Mouse (Mus musculus): Measurements from ENCODE around the gene Cs.

Cs gene

DNA sequence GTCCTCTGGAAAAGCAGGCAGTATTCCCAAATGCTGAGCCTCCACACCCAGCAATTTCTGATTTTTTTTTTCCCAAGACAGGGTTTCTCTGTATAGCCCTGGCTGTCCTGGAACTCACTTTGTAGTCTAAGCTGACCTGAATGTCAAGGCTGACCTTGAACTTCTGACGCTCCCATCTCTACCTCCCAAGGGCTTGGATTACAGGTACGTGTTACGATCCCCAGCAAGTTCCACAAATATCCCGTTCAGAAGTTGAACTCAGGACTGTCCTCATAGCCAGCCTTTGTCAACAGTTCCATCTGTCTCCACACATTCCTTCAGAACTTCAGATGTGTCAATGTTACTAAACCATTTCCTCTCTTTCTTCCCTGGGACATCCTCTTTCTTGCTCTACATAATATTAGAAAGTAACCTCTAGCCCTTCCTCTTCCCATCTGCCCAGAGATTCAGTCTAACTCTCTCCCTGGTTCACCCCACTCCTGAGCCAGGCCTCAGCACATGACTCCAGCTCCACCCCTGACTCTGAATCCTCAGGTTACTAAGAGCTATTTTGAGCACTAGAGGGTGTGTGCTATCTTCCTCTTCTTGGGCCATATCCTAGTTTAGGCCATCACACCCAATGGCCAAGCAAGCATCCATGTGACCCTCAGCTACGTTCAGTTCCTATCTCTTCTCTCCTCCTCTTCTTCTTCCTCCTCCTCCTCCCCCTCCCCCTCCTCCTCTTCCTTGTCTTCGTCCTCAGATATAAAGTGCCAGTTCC lies 35.6 kb downstream of the Cs start:
- in situ Hi-C loops (cut with MboI; ENCODE audit: low sequenced_read_pairs): no loop called here

GRCm38 (mm10) chr10:128374393-128374792 lies 36.9 kb downstream of the Cs start:
- in situ Hi-C loops (cut with MboI; ENCODE audit: low sequenced_read_pairs): no loop called here

- in situ Hi-C loops (cut with MboI; ENCODE audit: low sequenced_read_pairs): no loop called here
Observed at GRCm38 (mm10) chr10:128376099-128376454, 38.5 kb downstream of the Cs start.

DNA sequence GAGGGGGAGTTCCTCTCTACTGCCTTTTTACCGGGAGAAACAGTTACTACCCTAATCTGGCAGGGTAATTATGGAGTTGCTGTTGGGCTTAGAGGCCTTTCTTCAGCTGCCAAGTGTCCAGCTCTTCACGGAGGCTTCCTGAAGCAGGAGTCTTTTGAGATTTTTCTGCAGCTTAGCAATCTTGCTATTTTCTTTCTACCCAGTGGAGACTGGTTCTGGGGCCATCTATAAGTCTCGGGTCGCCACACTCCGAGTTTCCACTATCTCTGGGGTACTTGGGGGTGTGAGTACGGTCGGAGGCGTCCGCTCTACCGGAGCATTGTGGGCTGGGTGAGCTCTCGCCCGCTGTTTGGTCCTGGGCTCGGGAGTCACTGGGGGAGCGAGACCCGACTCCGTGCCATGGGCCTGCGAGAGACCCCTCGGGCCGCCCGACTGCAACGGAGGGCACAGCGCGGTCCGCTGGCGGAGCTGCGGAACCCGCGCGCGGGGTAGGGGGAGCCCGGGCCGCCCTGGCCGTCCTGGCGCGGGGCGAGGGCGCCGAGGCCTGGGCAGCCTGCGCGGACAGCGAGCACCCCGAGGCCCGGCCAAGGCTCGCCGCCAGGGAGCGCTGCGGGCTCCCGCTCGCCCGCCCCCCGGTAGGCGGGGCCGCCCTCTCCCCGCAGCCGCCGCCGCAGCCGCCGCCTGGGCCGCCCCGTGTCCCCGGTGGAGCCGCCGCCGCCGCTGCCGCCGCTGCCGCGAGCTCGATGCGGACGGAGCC lies 39.1 kb downstream of the Cs start, which contains the start of gene Ankrd52:
Gene Ankrd52, plus strand, starts transcription at position 661 of the 757 bp plus-strand sequence.
- in situ Hi-C loops (cut with MboI; ENCODE audit: low sequenced_read_pairs): no loop called here

- in situ Hi-C loops (cut with MboI; ENCODE audit: low sequenced_read_pairs): no loop called here
Observed at GRCm38 (mm10) chr10:128377222-128377939, 39.8 kb downstream of the Cs start.

DNA sequence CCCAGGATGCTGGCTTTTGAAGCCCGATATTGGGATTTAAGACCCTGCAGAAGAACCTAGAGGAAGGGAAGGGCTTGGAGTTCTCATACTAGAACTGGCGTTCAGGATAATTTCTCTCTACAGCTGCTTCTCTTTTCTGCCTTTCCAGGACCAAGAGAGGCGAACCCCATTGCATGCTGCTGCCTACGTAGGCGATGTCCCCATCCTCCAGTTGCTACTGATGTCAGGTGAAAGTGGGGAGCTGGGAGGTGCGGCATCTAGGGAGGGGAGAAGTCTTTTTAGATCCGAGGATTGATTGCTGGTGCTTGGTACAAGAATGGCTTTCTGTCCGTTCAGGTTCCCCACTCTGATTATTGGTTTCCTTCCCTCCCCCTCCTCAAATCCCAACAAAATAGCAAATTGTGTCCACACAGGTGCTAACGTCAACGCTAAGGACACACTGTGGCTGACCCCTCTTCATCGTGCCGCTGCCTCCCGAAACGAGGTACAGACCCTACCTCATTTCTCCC lies 40.5 kb downstream of the Cs start:
- in situ Hi-C loops (cut with MboI; ENCODE audit: low sequenced_read_pairs): no loop called here

DNA sequence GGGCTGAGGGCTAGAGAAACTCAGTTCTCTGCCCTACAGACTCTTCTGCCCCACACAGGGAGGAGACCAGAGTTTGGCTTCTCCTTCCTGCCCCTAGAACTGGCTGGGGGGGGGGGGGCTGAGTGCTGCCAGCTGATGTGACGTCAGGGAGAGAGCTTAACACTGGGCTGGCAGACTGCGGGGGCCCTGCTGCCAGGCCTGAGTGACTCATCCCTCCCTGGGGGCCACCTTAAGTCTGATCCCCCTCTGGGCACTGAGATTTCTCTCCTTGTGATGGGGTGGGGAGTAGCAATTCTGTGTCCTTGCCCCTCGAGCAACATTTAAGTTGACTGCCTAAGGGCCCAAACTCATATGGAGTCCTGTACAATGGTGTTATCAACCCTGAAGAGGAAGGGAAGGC lies 40.9 kb downstream of the Cs start:
- in situ Hi-C loops (cut with MboI; ENCODE audit: low sequenced_read_pairs): no loop called here

GRCm38 (mm10) chr10:128379260-128379659 lies 41.7 kb downstream of the Cs start:
- in situ Hi-C loops (cut with MboI; ENCODE audit: low sequenced_read_pairs): no loop called here

GRCm38 (mm10) chr10:128380565-128380964 lies 43.0 kb downstream of the Cs start:
- in situ Hi-C loops (cut with MboI; ENCODE audit: low sequenced_read_pairs): no loop called here

GRCm38 (mm10) chr10:128382482-128382881 lies 44.9 kb downstream of the Cs start:
- in situ Hi-C loops (cut with MboI; ENCODE audit: low sequenced_read_pairs): no loop called here

DNA sequence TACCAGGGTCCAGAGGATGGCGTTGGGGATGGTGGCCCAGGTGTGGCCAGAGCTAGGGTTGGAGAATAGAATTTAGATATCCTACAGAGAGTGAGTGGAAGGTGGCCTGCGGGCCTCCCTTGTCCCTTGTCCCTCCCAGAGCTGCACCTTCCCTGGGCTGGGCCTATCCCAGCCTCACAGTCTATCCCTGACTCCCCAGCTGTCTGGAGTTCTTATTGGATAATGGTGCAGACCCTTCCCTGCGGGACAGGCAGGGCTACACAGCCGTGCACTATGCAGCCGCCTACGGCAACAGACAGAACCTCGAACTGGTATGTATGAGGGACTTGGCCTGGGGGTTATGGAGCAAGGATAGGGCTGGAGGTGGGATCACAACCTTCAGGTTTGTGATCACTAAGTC lies 48.4 kb downstream of the Cs start:
- in situ Hi-C loops (cut with MboI; ENCODE audit: low sequenced_read_pairs): no loop called here

- in situ Hi-C loops (cut with MboI; ENCODE audit: low sequenced_read_pairs): no loop called here
Observed at GRCm38 (mm10) chr10:128388941-128389340, 51.4 kb downstream of the Cs start.

GRCm38 (mm10) chr10:128389570-128389969 lies 52.0 kb downstream of the Cs start:
- in situ Hi-C loops (cut with MboI; ENCODE audit: low sequenced_read_pairs): no loop called here

DNA sequence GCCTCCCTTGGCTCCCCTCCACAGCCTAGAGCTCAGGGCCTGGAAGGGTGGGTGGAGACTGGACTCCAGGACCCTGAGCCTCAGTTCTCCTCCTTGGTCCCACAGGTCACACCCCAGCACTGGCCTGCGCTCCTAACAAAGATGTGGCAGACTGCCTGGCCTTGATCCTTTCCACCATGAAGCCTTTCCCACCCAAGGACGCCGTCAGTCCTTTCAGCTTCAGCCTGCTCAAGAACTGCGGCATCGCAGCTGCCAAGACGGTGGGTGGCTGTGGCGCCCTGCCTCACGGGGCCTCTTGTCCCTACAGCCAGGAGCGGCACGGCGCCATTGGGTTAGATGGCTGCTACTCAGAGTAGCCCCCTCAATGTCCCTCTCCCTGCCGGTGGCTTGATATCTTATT lies 52.8 kb downstream of the Cs start:
- in situ Hi-C loops (cut with MboI; ENCODE audit: low sequenced_read_pairs): no loop called here

GRCm38 (mm10) chr10:128391850-128392249 lies 54.3 kb downstream of the Cs start:
- in situ Hi-C loops (cut with MboI; ENCODE audit: low sequenced_read_pairs): no loop called here

DNA sequence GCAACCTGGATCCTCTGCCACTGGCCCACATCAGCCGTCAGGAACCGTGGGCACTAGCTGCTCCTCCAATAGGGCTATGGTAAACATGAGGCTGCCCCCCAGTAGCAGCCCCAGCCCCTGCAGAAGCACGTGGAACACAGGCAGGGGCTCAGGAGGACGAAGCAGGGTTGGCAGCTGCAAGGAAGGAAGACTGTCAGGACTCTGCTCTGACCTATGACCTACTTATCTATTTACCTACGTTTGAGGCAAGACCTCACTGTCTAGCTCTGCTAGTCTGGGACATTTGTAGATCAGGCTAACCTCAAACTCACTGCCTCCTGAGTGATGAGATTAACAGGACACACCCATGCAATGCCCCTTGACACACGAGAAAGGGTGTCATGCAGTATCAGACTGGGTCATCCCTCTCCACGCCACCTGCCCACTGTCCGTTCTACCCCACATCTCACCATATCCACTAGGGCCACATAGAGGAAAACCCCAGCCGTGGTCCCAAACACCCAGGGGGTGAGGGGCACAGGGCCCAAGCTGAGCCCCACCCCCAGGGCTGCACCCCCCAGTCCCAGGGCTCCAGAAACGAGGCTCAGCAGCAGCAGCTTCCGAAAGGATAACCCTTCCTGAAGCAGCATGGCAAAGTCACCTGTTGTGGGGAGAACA lies 58.6 kb downstream of the Cs start:
- in situ Hi-C loops (cut with MboI; ENCODE audit: low sequenced_read_pairs): no loop called here

GRCm38 (mm10) chr10:128396716-128397264 lies 59.3 kb downstream of the Cs start:
- in situ Hi-C loops (cut with MboI; ENCODE audit: low sequenced_read_pairs): no loop called here

GRCm38 (mm10) chr10:128397466-128397865 lies 59.9 kb downstream of the Cs start:
- in situ Hi-C loops (cut with MboI; ENCODE audit: low sequenced_read_pairs): no loop called here

GRCm38 (mm10) chr10:128400338-128400737 lies 62.8 kb downstream of the Cs start:
- in situ Hi-C loops (cut with MboI; ENCODE audit: low sequenced_read_pairs): no loop called here

- in situ Hi-C loops (cut with MboI; ENCODE audit: low sequenced_read_pairs): no loop called here
Observed at GRCm38 (mm10) chr10:128401056-128401455, 63.5 kb downstream of the Cs start, which contains the start of gene Slc39a5. Slc39a5 (minus strand) TSS chr10:128401229.

GRCm38 (mm10) chr10:128401638-128402037 lies 64.1 kb downstream of the Cs start:
- in situ Hi-C loops (cut with MboI; ENCODE audit: low sequenced_read_pairs): no loop called here

All from CH12F3 (cell line).